Mouse (Mus musculus) cerebellum, adult 11 months (tissue): ENCODE measurements around the gene Gm10803.
A peak's percentile ranks its signal among the peaks of the same experiment; 100 is the strongest.
"Not testable (repeated sequence)": the region's sequence is repeated elsewhere in the genome, so short reads cannot be mapped to it uniquely, and the experiment has no call there.

Experiments
- DNase-seq: peaks from one replicate; pipeline ENCODE4 v3.0.0; 2022

Gene Gm10803

DNA sequence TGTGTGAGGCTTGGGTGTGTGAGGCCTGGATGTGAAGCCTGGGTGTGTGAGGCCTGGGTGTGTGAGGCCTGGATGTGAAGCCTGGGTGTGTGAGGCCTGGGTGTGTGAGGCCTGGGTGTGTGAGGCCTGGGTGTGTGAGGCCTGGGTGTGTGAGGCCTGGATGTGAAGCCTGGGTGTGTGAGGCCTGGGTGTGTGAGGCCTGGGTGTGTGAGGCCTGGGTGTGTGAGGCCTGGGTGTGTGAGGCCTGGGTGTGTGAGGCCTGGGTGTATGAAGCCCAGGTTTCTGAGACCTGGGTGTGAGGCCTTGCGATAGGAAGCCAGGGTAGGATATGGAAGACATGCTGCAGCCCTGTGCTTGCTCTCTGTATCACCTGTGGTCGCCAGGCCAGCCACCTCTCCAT lies at the start of gene Gm10803:
Gene Gm10803 (plus strand): TSS at position 301 of the 400 bp plus-strand sequence.
- DNase-seq, result not testable (repeated sequence)

GRCm38 (mm10) chr2:93510839-93511238 lies 49.5 kb upstream of the Gm10803 start:
- no peak for DNase-seq

DNA sequence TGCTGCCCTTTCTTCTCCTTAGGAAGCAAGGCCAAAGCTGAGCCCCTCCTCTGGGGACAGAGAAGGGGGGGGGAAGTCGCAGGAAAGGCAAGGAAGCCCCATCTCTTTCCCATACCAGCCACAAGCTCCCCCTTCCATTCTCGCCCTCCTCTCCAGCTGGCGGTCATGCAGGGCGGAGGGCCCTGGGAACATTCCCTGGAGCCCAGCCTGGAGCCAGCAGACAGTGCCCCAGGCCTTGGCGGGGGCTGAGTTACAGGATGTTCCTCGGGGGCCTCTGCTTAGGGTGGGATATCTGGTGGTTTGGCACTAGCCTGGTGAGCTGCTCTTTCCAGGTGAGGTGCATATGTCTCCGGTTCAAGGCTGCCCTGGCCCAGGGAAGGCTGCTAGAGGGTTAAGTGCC lies 48.2 kb upstream of the Gm10803 start:
- no peak for DNase-seq

DNA sequence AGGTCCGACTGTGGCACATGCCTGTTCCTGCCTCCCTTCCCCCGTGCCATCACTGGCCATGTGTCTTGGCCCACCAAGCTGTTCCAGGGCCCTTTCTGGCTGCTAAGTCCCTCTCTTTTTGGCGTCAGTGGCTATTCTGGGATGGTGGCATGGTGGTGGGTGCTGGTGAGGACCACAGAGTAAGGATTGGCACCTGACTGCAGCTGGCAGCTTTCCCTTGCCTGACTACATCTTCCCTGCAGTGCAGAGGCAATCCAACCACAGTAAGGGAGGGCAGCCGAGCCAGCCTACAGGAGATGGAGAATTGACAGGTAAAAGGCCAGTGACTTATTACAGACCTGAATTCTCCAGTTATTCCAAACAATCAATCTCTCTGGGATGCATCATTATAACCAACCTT lies 45.1 kb upstream of the Gm10803 start:
- DNase-seq, result no peak

- DNase-seq, result peak; percentile 4
These were observed 39.3 kb upstream of the Gm10803 start for GRCm38 (mm10) chr2:93521042-93521441.

- DNase-seq, result no peak
These were observed 38.8 kb upstream of the Gm10803 start for GRCm38 (mm10) chr2:93521571-93521970.

DNA sequence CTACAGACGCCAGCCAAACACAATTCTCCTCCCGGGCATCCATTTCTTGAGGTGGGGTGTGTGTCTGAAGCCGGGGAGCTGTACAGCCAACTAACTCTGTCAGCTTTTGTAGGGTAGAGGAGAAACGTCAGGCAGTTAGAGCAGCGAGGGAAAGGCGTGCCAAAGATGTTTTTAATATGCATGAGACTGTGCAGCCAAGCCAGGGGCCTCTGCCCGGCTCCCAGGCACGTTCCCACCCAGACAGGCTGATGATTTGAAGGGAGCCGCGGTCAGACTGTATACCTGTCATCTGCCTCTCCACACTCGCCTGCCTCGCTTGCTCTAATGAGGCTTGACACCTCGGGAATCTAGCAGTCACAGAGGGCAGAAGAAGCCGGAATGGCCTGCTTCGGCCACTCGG lies 38.4 kb upstream of the Gm10803 start:
- DNase-seq, result no peak

DNA sequence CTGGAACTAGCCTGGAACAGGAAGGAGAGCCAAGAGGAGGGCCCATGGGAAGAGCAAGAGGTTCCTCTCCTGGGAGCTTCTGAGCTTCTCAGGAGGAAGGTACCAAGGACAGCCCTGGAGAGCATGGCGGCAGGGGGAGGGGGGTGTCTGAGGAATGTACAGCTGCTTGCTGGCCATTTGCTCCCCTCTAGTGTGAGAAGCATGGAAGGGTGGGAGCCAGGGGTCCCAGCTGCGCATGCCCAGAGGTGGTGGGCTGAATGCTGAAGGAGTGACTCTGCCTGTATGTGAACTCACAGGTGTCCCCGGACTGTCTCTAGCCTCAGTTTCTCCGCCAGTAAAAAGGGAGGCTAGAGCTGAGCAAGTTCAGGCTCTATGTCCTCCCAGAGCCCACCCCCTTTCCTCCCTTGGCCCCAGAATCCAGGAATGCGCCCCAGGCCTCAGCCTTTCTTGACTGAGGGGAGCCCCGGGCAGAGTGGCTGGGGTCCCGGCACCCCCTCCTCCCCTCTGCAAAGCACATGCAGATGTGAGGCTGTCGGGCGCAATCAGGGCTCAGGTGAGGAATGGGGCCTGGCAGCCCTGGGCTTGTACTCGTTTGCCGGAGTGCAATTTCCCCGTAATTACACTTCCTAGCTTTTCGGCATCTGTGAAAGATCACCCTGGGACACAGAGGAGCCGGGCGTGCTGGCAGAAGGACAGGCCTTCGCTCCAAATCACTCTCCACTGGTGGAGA lies 35.2 kb upstream of the Gm10803 start:
- DNase-seq, result no peak

- no peak for DNase-seq
These were observed 30.8 kb upstream of the Gm10803 start for GRCm38 (mm10) chr2:93529602-93530001.

GRCm38 (mm10) chr2:93533891-93534290 lies 26.5 kb upstream of the Gm10803 start:
- DNase-seq, result no peak

GRCm38 (mm10) chr2:93537385-93537967 lies 22.9 kb upstream of the Gm10803 start:
- DNase-seq, result no peak

- no peak for DNase-seq
These were observed 22.2 kb upstream of the Gm10803 start for GRCm38 (mm10) chr2:93538140-93538539.

GRCm38 (mm10) chr2:93541771-93542170 lies 18.6 kb upstream of the Gm10803 start:
- DNase-seq, result no peak

DNA sequence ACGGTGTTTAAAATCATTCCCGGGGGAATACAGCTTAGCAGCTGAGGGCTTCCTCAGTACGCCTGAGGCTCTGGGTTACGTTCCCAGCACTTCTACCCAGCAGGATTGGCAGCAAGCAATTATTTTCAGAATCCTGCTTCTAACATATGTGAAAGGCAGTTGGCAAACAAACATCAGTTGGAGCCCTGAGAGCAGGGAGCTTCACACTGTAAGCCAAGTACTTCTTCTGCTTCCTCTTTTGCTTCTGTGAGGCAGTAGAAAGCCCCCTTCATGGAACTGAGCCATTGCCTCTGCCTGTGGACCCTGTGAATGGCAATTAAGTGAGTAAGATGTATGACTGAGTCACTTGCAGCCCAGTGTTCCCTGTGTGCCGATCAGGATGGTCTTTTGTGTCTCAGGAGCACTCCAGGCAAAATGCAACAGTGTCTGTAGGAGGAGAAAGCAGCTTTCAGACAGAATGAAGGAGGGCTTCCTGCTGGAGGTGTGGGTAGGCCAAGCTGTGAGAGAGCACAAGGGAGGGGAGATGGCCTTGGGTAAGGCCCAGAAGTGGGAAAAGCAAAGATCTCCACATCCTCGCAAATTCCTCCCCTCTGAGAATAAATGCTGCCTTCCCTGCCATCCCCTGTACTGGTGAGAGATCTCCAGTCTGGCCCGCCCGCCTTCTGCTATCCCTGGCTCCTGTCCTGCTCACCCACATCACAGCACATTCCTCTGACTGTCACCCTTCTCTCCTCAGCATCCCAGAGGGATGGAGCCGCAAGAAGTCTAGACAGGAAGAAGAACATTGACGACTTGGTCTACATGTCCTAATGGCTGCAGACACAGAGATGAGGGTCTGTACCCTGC lies 7.5 kb upstream of the Gm10803 start:
- DNase-seq, result no peak

GRCm38 (mm10) chr2:93553905-93554304 lies 6.5 kb upstream of the Gm10803 start:
- no peak for DNase-seq

- DNase-seq, result no peak
These were observed 5.3 kb downstream of the Gm10803 start for GRCm38 (mm10) chr2:93565647-93566046.

- no peak for DNase-seq
These were observed 7.3 kb downstream of the Gm10803 start for GRCm38 (mm10) chr2:93567675-93568074.

- DNase-seq, result no peak
These were observed 12.2 kb downstream of the Gm10803 start for GRCm38 (mm10) chr2:93572565-93572964.

- no peak for DNase-seq
These were observed 20.9 kb downstream of the Gm10803 start for GRCm38 (mm10) chr2:93581271-93581670.

GRCm38 (mm10) chr2:93585821-93586220 lies 25.5 kb downstream of the Gm10803 start:
- DNase-seq, result no peak

DNA sequence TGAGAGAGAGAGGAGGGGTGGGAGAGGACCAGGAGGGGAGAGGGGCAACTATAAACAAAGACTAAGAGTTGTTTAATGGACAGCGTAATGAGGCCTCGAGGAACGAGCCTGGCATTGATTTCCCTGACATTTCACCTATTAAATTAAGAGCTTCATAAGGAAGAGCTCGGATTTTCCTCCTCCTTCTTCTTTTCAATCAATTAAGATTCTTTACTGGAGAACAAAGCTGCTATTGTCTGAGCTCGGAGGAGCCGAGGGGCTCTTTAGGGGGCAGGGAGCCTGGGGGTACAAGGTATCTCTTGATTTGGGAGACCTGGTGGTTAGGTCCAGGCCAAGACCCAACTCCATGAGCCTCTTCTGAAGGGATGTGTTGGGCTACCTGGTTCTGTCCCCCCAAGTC lies 27.1 kb downstream of the Gm10803 start:
- DNase-seq, result no peak

- DNase-seq, result no peak
These were observed 29.5 kb downstream of the Gm10803 start for GRCm38 (mm10) chr2:93589875-93590274.

GRCm38 (mm10) chr2:93591706-93592105 lies 31.3 kb downstream of the Gm10803 start:
- DNase-seq, result no peak
